Mouse (Mus musculus): ENCODE results near the gene Olfr656.

Olfr656 gene

DNA sequence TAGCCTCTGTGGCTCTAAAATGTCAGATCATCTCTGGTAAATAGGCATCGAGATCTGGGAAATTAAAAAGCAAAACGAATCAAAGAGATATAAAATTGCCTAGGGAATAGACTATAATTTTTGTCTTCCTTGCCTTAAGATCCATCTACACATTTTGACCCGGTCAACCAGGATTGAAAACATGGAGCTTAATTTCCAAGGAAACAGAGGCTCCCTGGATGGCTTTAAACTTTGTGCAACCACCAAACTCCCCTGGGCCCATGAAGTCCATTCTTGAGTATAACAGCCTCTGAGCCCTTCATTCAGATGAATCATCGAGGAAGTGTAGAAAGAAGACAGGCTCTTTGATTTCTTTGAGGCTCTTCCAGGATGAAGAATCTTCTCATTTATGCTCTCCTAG is at the start of gene Olfr656:
Gene Olfr656 (plus strand): TSS at position 301 of the 400 bp plus-strand sequence.
- DNase-seq (ENCODE audit: low spot score in 2 of 2), result no peak

DNA sequence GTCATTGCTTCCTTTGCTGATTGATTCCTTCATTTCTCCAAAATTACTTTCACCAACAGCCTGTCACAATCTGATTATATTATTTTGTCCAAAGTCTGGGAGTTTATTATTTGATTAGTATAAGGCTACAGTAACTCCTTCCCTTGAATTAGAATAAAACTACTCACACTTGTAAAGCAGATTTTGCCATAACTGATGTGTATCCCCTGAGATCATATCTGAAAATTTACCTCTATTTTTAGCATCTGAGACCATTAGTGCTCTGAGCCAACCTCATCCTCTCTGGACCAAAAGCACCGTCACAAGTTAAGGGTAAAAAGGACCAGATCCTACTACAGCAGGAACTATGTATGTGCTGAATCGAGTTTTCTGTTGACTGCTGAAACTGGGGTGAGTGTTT is 36.7 kb upstream of the Olfr656 start, which contains the start of gene Olfr653:
Gene Olfr653 (plus strand): TSS at position 301 of the 400 bp plus-strand sequence.
- no peak for DNase-seq (ENCODE audit: low spot score in 2 of 2)

DNA sequence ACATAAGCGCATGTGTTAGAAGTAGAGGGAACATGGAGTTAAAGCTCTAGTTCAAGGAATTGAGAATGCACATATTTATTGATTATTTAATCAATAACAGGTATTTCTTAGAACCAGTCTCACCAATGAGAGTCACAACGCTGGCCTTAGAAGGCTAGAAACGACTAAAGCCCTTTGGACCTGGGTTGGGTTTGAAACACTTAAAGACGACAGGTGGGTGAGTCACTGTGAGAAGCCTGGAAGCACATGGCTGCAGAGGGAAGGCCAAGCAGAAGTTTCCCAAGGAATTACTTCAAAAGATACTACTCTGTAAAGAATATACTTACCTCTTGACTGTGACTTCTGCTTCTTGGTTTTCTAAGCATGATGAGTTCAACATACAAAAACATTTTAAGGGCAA is 32.9 kb upstream of the Olfr656 start:
- no peak for DNase-seq (ENCODE audit: low spot score in 2 of 2)

DNA sequence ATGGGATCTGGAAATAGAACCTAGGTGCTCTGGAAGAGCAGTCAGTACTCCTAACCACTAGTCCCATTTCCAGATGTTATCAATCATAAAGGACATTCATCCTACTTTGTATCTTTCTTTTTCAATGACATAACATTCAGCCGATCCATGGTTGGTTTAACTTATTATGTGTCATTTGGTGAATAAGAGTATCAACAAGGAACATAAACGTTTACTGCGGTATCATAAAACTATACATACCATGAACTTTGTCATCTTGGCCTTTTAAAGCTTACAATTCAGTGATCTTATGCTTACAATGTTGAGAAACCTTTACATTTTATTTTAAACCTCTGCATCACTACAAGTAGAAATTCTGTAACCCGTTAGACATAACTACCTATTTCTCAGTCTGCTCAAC is 32.3 kb upstream of the Olfr656 start:
- DNase-seq (ENCODE audit: low spot score in 2 of 2), result no peak

DNA sequence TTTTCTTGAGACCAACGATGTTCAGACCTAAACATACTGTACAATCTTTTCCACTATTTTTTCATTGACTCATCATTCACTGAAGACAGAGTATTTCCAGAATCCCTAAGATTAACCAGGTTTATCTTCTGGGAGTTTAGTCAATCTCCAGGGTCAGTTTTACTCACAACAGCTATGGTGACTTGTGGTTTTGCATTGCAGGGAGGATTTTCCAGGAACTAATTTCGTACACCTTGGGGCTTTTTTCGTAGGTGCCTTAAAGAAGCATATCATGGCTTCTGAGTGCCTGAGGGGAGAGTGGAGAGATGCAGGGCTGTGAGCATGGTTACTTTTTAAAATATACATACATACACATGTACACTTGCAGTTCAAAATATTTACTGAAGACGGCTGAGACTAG is 27.0 kb upstream of the Olfr656 start, which contains the start of gene Olfr654:
Gene Olfr654 (plus strand): TSS at position 301 of the 400 bp plus-strand sequence.
- DNase-seq (ENCODE audit: low spot score in 2 of 2), result no peak

DNA sequence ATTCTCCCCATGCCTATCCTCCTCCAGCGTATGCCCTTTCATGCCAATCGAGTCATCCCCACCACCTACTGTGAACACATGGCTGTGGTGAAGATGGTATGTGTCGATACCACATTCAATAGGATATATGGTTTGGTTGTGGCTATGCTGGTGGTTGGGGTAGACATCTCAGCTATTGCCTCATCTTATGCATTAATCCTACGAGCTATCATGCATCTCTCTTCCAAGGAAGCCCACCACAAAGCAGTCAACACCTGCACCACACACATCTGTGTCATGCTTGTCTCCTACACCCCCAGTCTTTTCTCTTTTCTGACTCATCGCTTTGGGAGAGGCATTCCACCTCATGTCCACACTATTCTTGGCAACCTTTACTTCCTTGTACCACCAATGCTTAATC is 25.5 kb upstream of the Olfr656 start:
- DNase-seq (ENCODE audit: low spot score in 2 of 2), result no peak

DNA sequence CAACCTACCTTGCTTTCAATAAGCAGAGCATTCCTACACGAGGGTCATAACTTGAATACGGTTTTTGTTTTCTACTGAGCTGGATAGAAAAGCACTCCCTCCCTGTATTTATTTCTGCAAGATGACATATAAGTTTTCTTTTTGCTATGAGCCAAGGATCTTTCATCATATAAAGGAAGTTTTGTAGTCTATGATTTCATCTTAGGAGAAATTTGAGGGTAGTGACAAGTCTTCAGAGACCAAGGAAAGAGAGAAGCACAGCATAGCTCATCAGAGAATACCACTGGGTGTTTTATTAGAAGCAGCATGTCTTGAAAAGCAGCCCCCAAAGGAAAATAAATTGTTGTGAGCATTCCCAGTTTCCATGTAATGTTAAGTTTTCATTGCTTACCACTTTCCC is 12.1 kb upstream of the Olfr656 start, which contains the start of gene Olfr655:
Gene Olfr655 (minus strand): TSS at position 101 of the 400 bp plus-strand sequence.
- no peak for DNase-seq (ENCODE audit: low spot score in 2 of 2)

DNA sequence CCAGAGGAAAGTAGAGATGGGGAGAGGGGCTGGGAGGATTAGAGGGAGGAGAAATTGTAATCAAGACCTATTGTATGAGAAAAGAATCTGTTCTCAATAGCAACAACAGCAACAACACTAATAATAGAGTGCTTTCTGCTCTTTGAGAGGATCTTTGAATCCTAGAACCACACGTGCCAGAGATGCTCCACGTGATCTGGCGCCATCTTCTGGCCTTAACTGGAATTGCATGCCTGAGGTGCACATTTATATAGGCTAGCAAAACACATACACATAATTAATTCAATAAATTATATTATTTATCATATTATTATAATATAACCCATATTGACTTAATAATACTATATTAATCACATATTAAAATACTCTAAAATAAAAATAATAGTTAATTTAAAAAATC is 10.6 kb upstream of the Olfr656 start:
- DNase-seq (ENCODE audit: low spot score in 2 of 2), result no peak

DNA sequence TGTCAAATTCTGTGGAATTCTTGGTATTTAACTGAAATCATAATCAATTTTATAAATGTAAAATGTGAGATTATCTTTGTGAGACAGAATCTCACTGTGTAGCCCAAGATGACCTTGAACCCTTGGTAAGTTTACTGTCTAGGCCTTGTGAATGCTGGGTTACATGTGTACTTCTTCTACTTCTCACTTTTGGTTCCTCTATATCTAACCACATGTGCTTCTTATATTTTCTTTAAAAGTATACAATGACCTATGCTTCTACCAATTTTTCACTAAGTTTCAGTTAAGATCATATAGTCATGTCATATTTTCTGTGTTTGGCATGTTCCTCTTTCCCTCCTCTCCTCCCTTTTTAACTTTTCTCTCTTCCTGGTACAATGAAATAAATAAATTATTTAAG is 9.0 kb upstream of the Olfr656 start:
- DNase-seq (ENCODE audit: low spot score in 2 of 2), result no peak

DNA sequence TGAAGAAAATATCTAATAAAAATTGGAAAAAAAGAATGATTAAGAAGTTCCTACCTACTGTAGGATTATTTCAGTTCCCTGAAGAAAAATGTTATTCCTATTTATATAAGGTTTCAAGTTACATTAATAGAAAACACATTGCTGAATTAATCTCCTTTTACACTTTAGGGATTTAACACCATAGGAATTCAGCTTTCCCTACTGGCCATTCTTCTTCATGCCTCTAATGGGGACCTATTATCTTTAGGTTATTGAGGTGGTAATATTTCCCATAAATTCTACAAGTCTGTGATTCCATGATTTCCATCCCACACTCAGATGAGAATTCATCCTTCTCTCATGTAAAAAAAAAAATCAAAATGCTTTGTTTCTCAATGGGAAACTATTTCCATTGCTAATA is 10.7 kb downstream of the Olfr656 start, which contains the start of gene Olfr657:
Gene Olfr657 (plus strand): TSS at position 301 of the 400 bp plus-strand sequence.
- DNase-seq (ENCODE audit: low spot score in 2 of 2), result no peak

DNA sequence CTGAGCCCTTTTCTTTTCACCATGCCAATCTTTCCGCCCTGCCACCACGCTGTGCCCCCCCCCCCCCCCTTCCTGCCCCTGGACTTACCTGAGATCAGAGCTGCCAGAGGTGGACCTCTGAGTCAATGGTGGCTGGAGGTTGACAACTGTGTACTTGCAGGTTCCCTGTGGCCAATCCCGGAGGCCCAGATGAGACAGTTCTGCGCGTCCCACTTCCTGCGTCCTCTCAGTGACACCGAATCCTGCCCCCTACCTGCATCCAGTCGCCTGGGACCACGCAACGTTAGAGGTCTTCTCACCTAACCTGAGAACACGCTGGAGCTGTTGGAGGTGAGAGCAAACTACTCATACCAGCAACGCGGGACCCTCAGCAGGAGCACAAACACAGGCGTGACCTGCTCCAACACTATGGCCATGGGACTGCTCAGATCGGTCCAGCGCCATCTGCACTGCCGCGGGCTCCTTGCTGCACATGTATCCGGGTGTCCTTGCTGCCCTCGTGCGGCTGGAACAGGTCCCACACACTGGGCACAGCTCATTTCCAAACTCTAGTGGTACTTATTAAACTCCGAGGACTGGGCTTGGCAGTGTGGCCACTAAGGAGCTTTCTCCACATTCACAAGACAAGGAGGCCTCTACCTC is 33.2 kb downstream of the Olfr656 start, which contains the start of gene Olfr658:
Gene Olfr658 (minus strand): TSS at position 465 of the 642 bp plus-strand sequence.
- no peak for DNase-seq (ENCODE audit: low spot score in 2 of 2)

DNA sequence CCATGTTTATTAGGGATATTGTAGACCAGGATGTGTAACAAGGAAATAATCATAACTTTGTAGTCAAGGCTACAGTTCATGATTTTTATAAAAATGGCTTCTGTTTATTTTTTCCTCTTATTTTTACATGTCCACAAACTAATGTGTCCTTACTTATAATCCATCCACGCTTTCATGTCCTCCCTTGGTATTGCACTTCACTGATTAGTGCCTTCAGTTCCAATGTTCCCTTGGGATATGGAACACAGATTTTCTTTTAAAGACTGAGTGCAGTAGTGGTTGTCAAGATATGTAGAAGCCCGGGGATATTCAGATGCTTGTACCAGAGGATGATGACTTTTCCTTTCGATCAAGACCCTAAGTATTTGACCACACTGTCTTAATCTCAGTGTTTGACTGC is 52.7 kb downstream of the Olfr656 start, which contains the start of gene Olfr659:
Gene Olfr659 (plus strand): TSS at position 301 of the 400 bp plus-strand sequence.
- no peak for DNase-seq (ENCODE audit: low spot score in 2 of 2)

Measured in right cerebral cortex, postnatal 36 days (tissue).